Mouse (Mus musculus): Measurements from ENCODE around the gene AA467197.

Gene AA467197

DNA sequence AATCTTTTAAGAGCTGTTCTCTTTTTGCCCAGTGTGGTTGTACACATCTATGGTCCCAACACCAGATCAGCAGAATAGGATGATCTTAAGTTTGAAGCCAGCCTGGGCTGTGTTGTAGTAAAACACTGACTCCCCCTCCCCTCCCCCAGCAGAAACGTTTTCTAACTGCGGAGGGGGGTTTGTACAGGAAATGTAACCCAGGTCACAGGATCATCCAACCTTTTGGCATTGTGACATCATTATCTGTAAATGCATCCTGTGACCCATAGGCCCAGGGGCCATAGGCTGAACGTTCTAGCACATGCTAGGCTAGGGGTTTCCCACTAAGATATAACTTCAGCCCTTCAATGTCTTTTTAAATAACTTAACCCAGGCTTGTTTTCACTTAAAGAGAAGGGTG, at the start of gene AA467197:
Gene AA467197, plus strand, starts transcription at position 301 of the 400 bp plus-strand sequence.
- DNase-seq (ENCODE audit: extremely low read depth, insufficient read length, low spot score) = no peak

DNA sequence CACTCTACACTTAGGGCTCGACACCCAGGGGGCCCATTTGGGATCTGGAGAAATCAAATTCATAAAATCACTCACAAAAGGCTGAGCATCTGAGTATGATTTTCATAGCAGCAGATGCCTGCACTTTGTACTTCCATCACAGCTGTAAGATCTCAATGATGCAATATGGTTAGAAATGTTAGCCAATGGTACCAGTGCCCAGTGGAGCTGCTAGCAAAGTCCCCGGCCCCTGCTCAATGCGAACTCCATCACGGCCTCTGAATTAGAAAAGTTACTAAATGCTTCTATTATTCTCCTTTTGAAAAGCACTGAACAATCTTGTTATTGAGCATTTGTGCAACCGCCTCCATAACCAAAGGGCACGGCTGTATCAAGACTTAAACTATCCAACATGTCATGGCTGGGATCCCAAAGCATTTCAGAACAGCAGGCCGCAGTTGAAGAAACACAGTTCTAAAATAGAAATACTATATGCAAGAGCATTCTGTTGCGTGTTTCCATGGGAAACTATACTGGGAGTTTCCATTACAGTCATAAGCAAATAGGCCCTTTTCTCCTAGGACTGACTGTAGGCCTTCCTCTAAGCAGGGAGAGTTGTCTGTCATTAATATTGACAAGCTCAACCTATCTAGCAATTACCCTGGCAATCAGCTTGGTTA, 48.8 kb upstream of the AA467197 start:
- no peak for DNase-seq (ENCODE audit: extremely low read depth, insufficient read length, low spot score)

DNA sequence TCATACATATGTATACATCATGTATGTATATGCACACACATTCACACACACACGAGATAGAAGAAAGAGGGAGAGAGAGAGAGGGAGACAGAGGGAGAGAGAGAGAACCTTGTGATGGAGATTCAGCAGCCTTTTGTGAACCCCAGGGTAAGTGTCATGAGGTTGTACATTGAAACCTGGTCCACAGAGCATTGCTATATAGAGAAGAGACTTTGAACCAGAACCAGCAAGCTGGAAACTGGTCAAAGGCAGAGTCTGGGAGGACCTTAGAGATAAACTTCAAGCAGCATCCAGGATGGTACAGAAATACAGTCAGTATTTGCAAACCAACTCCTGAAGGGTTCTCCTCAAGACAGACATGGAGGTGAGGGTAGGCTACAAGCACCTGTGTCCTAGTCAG, 46.4 kb upstream of the AA467197 start:
- no peak for DNase-seq (ENCODE audit: extremely low read depth, insufficient read length, low spot score)

DNA sequence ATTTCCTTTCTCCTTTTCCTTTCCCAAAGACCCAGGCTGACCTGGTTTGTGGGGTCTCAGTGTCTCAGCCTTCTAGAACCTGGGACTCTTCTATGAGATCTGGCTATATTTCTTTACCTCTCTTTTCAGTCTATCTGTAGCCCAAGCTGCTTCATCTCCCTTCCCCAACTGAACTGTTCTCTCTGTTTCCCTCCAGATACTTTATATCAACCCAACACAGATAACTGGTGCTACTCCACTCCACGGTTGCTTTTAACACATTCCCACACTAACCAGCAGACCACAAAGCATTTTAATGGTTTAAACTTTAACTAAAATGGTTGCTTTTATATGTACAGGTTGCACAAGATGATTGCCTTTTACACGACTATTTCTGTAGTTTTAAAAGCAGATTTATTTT, 45.6 kb upstream of the AA467197 start:
- DNase-seq (ENCODE audit: extremely low read depth, insufficient read length, low spot score) = no peak

DNA sequence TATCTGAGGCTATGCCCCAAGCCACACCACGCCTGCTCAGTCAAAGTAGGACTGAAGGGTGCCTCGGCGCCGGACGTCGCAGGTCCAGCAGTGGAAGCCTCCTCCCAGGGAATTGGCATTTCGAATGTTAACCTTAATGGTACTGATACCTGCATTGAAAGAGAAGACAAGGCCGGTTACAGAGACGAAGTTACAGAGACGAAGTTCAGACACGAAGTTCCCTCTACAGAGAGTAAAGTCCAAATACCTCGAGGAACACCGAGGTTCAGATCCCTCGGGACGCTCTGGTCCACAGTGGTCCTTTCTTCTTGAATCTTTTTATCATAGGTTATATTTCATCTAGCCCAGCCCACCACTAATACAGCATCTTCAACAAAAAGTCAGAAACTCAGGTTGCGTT, 41.3 kb upstream of the AA467197 start:
- DNase-seq (ENCODE audit: extremely low read depth, insufficient read length, low spot score) = no peak

DNA sequence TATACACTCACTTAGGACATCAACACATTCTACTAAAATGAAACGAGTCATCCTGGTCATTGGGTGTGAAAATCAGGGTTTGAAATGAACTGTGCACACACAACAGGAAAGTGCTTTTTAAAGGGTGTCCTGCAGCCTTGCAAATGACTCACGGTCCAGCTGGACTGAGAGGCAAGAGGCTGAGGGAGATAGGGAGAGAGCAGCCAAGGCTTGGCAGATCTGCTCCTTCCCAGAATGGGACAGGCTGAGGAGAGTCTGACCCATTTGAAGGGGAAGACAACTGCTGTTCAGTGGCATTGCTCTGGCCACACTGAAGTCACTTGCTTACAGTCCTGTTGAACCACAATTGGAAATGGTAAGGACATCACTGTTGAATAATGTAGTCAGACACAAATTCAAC, 37.0 kb upstream of the AA467197 start:
- DNase-seq (ENCODE audit: extremely low read depth, insufficient read length, low spot score) = no peak

DNA sequence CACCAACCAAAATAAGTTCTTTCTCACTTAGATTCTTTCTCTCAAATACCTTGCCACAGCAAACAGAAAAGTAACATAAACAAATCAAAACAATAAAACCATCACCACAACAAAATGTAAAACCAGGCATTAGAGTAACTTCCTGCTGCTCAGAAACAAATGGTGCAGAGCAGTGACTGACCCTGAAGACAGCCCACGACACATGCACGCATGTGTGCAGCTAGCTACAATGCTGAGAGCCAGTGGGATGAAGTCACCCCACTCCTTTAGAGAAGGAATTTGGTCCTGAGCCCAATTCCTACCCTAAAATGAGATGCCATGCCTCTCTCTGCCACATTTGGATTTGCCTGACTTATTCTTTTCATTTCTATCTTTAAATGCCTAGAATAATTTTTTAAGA, 35.4 kb upstream of the AA467197 start:
- no peak for DNase-seq (ENCODE audit: extremely low read depth, insufficient read length, low spot score)

DNA sequence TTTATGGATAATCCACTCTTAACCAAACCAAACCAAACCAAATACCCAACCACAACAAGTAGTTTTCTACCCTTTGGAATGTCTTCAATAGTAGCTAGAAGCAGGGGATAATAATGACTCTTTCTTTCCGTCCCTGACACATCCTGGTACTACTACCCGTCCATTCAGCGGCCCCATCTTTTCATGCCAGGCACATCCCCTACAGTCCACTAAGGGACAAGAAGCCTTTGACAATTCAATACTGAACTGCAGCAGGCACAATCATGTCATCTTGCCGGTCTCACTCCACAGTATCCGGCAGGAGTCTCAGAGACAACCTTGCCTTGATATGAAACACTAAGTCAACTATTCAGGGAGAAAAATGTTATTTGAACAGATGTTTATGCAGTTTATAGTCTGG, 31.0 kb upstream of the AA467197 start:
- no peak for DNase-seq (ENCODE audit: extremely low read depth, insufficient read length, low spot score)

DNA sequence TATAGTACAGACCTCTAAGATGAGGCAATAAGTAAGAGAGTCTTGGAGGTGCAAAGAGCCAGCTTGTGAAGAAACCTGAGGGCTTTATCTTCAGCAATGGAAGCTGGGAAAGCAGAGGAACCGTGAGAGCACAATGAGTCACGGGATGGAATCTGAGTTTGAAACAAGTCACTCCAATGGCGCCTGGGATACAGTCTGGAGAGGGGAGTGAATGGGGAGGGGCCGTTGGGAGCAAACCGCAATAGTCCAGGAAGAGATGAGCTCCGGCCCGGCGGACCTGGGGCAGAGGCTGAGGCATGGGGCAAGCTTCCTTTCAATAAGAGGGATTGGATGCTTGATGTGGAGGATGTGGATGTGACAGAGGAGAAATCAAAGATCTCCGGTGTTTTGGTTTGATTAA, 28.0 kb upstream of the AA467197 start:
- DNase-seq (ENCODE audit: extremely low read depth, insufficient read length, low spot score) = peak; percentile 48

DNA sequence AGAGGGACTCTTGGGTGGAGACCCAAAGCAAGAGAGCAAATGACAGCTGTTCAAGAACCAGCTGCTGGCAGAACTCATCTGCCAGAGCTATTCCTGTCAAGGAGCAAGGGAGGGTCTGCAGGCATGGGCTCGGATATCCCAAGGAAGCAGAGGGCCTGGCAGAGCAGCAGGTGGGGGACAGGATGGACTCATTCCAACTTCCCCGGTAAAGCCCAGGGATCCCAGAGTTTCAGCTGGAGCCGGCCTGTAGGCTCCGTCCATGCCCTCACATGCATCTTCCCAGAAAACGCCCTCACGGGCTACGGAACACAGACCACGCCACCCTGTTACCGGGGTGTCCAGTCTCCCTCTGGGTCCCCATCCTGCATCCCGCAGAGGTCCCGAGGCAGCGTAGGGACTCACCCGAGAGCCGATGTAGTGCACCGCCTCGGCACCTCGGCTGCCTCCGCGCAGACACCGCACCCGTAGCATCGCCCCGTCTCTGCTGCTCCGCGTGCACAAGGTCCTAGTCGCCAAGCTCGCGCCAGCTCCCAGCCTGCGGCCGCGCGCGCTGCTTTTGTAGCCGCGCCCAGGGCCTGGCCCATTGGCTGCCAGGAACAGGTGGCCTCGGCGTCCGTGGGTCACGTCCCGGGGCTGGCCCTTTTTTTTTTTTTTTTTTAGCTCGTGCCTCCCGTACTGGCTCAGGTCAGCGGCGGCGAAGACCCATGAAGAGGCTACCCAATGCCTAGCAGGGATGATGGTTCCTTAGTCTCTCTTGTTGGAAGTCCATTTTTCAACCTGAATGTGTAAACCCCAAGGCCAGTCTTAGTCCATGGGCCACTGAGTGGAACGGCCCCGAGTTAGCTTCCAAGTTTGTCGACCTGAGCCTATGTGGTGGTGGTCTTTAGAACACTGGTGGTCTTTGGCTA, 25.8 kb upstream of the AA467197 start, which contains the start of gene Gatm:
Gene Gatm, minus strand, starts transcription at position 558 of the 908 bp plus-strand sequence.
- no peak for DNase-seq (ENCODE audit: extremely low read depth, insufficient read length, low spot score)

DNA sequence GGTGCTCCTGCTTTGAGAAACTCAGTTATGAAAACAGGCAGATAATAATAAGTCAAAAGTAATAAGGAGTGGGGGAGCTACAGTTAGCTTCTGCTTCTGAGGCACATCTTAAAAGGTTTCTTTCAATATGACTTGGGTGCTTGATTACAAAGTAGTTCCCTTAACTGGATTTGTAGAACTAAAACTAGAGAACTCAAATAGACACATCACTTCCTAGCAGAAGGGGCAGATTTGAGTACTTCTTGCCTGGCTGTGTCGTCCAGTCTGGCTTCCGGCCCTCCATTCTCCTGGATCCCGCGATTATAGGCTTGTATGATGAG, 25.2 kb upstream of the AA467197 start:
- no peak for DNase-seq (ENCODE audit: extremely low read depth, insufficient read length, low spot score)

DNA sequence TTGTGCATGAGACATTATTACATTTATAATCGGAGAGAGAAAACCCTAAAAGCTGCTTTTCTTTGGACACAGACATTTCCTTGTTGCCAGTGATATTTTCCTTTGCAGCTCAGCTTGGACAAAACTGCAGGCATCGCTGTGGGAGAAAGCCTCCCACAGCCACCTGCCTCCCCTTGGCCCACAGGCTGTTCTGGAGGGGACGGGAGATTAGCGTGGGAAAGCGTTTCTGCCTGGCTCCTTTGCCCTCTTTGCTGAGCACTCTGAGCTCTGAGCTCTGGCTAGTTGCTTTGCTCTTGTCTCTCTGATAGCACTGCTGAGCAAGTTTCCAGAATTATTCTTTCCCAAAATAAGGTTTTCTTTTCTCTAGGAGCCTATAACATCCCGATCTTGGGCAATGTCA, 20.5 kb upstream of the AA467197 start:
- DNase-seq (ENCODE audit: extremely low read depth, insufficient read length, low spot score) = no peak

DNA sequence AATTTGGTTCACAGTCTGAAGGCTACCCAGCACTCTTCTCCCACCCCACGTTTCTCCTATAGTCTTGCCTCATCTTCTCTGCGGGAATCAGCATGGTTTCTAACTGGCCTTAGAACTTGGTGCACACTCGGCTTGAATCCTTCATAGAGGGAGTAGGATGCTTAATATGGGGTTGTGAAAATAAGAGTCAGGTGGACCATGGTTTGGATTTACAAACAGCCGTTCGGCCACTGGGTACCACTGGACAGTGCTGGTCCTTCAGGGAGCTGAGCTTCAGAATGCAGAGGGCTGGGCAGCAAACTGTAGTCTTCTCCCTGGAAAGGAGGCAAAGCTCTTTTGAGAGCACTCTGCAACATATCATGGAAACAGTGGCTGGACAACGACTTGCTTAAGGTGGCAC, 19.0 kb upstream of the AA467197 start:
- DNase-seq (ENCODE audit: extremely low read depth, insufficient read length, low spot score) = no peak

DNA sequence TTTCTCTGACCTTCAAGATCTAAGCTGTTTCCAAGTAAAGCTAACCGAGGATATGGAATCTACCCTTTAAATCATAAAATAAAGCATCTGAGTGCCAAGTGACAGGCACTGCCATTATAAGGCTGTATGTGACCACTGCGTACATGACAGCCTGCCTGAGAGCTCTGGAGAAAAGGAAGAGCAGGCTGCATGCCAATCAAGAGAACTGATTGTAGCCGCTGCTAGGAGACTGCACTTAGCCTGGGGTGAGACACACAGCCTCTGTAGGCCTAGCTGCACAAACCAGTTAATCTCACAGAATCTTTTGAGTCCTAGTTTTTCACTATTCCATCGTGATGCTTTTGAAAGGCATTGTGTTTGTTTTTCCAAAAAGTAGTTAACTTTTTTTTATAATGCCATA, 18.1 kb upstream of the AA467197 start:
- DNase-seq (ENCODE audit: extremely low read depth, insufficient read length, low spot score) = no peak

DNA sequence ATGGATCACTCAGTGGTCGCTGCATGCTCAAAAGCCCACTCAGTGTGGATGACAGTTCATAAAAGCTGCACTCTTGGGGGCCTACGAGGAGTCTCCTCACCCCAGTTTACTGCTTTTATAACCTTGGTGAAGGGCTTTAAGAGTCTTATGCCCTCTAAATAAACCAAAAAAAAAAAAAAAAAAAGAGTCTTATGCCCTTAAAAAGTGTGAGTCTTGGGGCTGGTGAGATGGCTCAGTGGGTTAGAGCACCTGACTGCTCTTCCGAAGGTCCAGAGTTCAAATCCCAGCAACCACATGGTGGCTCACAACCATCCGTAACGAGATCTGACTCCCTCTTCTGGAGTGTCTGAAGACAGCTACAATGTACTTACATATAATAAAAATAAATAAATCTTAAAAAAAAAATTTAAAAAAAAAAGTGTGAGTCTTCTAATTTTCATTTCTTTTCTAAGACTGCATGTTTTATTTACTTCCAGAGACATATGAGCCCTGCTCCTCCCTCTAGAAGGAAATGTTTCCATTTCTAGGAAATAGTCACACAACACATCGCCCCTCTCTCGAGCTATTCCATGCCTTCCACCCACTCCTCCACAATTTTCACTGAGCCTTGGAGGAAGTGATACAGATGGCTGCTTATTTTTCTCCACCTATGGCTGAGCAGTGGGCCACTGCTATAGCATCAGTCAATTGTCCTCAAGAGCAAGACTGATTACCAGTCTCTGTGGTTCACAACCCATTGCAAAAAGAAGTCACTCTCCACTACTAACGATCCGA, 15.3 kb upstream of the AA467197 start:
- no peak for DNase-seq (ENCODE audit: extremely low read depth, insufficient read length, low spot score)

DNA sequence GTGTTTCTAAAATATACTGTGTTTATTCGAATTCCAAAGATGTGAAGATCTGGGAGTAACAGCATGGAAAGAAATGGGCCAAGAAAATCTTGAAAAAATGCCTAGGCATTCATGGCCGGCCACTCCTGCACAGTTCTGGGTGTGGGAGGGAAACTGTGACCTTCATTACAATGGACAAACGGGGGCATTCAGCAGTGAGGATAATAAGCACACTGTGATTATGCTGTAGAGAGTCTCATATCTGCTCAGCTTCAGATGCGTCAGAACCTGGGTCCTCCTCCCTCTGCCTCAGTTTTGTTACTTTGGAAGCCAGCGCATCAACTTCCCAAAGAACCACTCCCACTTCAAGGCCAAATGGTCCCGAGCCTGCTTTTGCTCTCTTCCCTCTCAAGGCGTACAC, 10.9 kb upstream of the AA467197 start:
- no peak for DNase-seq (ENCODE audit: extremely low read depth, insufficient read length, low spot score)

DNA sequence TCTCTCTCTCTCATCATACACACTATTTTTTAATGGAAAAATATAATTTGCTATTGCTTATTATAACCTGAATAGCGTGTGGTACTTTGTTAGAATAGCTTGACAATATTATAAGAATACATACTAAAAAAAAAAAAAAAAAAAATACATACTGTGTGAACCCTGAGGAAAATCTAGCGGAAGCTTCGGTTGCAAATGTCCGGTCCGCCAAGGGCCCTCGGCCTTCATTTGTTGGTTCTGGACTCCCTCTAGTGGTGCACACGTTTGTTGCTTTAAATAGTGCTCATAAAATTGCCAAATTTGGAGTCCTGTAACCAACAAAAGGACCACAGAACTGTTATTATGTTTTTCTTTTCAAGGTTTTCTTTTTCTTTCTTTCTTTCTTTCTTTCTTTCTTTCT, 7.8 kb upstream of the AA467197 start:
- DNase-seq (ENCODE audit: extremely low read depth, insufficient read length, low spot score) = peak; percentile 29

DNA sequence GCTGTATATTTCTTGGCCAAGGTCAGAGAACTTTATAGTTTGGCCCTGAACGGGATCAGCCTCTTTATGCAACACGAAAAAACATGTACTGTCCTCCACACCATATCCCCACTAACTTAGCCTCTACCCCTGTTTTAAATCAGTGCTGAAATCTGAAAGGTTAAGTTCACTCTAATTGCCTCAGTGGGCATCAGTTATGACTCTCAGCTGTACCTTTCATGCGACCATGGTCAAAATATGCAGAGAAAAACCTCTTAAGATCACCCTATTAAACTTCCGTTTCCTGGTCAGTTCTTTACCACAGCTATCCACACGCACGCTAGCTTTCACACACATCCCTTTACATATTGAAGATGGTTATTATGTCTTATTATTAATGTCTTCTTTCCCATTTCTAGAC, 6.9 kb upstream of the AA467197 start:
- DNase-seq (ENCODE audit: extremely low read depth, insufficient read length, low spot score) = no peak

DNA sequence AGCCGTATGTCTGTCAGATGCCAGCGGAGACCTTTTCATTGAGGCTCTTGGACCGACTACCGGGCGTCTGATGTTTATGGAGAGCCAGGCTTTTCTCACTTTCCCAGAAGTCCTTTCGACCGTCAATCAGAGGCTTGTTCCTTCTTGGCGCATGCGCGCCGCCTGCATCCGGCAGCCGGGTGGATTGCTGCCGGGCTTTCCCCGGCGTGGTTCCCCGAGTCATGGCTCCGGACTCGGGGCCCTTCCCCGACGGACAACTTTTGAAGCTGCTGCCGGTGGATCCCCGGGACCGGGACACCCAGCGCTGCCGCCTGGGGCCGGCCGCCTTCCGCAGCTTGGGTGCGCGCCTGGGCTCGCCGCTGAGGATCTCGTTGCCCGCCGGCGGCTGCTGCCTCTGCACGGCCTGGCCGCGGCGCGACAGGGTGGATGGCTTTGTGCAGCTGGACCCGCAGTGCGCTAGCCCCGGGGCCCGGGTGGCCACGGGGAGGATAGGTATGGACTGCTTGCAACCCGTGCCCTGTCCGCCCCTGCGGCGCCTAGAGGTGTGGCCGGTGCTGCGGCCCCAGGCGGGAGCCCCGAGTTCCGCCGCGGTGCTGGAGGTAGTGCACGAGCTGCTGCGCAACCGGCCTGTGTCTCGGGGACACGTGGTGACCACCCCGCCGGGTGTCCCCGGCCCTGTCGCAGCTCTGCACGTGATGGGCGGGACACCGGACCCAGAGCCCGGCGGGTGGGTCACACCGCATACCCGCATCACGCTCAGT, 6.1 kb upstream of the AA467197 start:
- DNase-seq (ENCODE audit: extremely low read depth, insufficient read length, low spot score) = peak; percentile 88

DNA sequence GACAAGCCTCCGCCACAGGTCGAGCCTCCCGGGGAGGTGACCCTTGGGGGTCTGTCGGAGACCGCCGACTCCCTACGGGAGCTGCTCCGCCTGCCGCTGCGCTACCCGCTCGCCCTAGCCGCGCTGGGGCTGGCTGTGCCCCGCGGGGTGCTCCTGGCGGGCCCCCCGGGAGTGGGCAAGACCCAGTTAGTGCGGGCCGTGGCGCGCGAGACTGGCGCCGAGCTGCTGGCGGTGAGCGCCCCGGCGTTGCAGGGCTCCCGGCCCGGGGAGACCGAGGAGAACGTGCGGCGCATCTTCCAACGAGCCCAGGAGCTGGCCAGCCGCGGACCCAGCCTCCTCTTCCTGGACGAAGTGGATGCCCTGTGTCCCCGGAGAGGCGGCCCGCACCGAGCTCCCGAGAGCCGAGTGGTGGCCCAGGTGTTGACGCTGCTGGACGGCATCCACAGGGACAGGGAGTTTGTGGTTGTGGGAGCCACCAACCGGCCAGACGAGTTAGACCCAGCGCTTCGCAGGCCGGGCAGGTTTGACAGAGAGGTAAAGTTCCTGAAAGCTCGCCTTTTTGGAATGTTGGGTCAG, 5.5 kb upstream of the AA467197 start:
- peak; percentile 72 for DNase-seq (ENCODE audit: extremely low read depth, insufficient read length, low spot score)

Measured in 3134 (cell line).